Mouse (Mus musculus): Measurements from ENCODE around the gene Hsd17b12.

Gene Hsd17b12

DNA sequence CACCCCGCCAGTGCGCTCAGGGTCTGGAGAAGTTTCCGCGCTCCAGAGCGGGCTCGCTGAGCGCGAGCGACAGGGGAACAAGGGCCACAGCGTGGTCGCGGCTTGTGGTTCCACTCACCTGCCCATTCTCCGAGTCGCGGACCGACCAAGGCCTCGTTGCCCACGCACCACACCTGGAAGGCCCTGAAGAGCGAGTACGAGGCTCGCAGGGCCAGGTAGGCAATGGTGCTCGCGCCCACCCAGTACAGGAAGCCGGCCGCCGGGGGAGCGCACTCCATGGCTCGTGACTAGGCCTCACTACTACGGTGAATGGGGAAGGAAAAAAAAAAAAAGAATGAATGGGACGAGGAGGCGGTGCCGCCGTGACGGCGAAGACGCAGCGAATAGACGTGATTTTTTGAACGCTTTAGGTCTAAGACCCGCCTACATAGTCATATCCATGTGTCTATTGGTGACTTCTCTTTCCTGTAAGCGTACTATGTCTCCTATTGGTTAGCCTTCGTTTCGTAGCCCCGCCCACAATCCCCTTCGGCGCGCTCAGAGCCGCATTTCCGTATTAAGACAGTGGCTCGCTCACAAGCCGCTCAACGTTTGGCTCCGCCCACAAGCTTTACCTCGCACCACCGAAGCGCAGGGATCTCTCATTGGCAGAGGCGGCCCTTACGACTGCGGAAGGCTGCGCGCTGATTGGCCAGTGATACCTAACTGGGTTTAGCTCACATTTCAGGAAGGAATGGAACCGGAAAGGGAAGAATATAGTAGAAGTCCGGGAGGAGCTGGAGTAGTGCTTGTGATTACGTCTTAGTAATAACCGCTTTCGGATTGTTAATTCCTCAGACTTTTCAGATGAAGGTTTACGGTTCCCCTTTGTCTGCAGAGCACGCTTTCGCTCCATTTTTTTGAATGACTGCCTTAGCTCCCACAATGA lies at the start of gene Hsd17b12:
TSS of gene Hsd17b12 (minus strand) at position 373 of the 928 bp plus-strand sequence.
- peak; percentile 100 for DNase-seq (ENCODE audit: low spot score in 2 of 2)

DNA sequence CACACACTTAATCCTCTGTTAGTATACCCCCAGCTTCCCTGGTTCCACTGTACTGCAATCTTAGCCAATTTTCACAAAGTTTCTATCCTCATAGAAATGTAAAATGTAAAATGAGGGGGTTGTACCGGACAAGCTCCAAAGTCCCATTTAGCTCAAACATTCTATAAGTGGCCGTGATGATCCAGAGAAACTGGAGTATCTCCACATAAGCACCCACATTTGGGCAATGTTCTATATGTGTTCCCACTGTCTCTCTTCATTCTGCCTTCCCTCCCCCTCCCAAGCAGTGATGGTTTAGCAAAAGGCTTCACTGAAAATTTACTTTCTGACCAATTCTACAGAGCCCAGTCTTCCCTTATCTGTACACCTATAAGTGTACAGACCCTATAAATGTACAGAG lies 27.1 kb upstream of the Hsd17b12 start:
- no peak for DNase-seq (ENCODE audit: low spot score in 2 of 2)

DNA sequence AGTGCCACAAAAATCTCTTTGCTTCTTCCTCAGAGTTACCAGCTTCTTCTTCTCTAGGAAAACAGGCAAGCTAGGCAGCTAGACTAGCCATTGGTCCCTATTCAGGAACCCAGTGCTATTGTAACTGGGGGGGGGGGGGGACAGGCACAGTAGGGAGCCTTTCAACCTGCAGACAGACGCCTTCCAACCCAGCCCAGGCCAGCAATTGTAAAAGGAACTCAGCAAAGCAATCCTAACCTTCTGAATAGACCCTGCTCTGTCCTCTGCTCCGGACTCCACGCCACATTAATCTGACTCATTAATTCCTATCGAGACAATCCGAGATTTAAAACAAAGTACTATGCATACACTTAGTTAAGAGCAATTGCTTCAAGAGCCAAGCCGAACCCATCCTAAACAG lies 26.4 kb upstream of the Hsd17b12 start:
- no peak for DNase-seq (ENCODE audit: low spot score in 2 of 2)

DNA sequence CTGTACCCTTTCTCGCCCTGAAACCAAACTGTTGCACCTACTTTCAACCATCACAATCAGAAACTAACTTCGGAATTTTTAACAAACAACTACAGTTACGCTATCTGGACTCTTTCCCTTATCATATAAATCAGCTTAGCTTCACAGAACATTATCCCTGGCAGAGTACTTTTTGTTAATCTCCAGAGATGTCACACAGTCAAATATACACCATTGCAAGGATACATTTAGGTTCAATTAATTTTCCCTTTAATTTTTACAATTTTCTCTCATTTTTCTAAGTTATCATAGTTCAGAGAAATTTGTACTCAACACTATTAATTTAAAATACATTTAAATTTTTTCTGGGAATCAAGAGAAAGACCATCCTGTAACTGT lies 21.3 kb upstream of the Hsd17b12 start:
- no peak for DNase-seq (ENCODE audit: low spot score in 2 of 2)

DNA sequence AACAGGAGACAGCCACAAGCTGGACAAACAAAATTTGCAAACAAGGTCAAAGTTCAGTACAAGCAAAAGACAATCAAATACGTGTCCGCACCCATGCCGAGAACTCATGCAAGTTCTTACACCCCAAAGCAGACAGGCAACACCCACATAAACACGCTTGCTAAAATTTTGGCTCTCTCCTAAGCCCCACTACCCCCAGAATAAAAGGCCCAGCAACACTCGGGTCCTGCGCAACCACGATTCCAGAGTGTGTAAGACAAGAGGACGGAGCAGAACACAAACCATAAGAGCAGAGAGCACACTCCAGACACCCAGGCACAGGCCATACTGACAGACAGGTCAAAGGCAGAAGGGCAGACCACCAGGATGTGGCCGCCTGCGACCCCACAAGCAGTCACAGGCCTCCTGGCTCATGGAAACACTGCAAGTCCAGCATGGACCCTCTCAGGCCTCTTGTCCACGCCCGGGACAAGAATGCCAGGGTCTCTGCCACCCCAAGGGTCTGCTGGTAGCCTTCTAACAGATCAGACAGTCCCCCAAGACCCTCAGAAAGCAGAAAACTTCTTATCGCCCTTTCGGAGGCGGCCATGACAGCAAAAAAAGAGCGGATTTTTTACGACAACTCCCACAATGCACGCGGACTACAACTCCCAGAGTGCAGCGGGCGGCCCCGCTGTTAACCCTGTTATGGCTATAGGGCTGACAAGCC lies 20.7 kb upstream of the Hsd17b12 start:
- DNase-seq (ENCODE audit: low spot score in 2 of 2) = peak; percentile 76 to 86

DNA sequence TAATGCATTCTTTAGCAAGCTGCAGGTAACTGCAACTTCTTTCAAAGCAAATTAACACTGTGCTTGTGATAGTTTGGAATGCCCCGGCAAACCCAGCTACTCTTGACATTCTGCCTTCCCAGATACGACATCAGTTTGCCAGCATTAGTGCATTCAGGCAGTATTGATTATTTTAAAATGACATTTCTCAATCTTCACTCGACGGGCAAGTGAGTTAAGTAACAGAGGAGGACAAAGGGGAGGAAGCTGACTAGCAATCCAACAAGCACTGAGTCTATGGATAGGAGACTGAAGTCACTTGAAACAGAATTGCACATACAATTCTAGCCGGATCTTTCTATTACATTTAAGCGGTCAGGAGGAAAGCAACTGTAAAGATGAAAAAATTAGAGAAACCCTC lies 19.5 kb upstream of the Hsd17b12 start:
- DNase-seq (ENCODE audit: low spot score in 2 of 2) = no peak

DNA sequence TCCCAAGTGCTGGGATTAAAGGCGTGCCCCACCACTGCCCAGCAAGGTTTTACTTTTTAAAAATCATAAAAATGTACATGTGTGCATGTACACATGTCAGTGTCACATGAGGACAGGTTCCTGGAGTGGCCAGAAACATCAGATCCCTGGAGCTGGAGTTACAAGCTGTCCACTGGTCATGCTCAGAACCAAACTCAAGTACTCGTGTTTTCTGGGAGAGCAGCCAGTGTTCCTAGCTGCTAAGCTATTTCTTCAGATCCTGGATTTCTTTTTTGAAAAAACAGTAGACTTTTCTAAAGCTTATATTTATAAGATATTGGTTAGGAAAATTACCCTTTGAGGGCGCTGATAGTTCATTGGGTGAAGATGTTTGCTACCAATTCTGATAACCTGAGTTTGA lies 18.6 kb upstream of the Hsd17b12 start:
- DNase-seq (ENCODE audit: low spot score in 2 of 2) = no peak

DNA sequence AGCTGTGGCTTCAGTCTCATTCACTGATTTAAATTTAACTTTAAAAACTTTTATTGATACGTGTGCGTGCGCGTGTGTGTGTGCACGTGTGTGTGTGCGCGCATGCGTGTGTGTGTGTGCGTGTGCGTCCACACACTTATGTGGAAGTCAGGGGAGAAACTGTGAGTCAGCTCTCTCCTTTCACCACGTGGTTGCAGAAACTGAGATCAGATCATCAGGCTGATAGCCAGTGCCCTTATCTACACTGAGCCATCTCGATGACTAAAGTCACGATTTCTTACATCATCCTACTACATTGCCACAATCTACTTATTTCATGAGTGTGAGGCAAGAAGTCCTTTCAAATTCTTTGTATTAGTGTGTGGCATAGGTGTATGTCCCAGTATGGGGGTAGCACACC lies 15.8 kb upstream of the Hsd17b12 start:
- no peak for DNase-seq (ENCODE audit: low spot score in 2 of 2)

DNA sequence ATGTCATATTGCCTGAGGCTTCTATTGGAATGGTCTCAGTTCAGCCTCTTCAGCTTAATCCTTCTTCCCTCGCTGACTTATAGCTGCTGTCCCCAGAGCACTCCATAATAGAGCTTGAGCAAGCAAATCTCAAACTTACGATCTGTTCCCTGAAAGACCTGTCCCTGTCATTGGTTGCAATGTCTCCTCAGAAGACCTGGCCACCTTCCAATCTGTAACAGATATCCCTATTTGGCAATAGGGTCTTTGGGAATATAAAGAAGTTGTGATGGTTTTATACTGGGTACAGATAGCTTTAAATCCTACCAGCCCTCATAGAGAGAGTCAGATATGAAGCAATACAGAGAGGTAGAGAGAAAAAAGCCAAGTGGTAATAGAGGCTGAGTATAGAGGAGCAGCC lies 5.4 kb upstream of the Hsd17b12 start:
- DNase-seq (ENCODE audit: low spot score in 2 of 2) = no peak

DNA sequence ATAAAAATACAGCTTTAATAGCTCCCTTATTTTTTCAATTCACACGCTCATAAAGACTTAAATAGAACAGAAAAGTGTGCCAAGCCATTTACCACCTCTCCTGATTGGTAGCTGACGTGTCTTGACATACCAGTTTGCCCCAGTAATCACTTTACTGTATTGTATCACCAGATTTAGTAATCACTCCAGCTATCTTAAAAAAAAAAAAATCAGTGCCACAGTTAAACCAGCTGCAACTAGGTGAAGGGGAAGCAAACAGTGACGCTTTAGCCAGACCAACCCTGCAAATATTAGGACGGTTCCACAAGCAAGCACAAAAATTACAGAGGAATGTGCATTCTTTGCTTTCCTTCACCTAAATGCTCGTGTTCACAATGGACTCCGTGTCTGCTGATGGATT lies 4.4 kb upstream of the Hsd17b12 start:
- DNase-seq (ENCODE audit: low spot score in 2 of 2) = no peak

DNA sequence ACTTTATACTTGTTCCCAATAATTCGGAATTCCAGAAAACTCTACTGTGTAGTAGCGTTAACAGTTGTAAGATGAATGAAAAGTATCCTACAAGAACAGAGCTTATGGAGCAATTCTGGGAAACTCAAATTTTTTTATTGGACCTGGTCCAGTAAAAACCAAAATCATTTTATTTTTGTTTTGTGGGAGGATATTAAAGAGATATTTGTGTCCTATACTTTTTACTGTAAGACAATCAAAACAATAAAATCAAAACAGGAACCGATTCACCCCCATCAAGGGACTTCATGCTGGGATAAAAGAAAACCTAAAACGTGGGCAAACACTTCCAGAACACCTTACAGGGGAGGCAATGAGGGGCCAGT lies 738 bp upstream of the Hsd17b12 start:
- no peak for DNase-seq (ENCODE audit: low spot score in 2 of 2)

DNA sequence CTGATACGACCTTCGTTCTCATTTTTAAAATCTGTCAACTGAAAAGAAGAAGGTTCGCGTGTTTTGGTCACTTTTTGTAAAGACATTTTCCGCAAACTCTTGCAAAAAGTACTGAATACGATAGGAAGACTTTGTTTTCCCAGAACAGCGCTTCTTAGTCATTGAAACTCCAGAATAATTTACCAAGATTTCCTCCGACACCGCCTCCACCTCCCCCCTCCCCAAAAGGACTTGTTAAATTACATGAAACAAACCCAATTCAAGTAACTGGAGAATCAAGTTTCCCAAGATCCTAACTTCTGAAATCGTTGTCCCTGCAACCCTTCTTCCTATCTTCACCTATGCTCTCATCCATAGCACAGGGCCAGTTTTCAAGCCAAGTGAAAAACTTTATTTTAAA lies 713 bp downstream of the Hsd17b12 start:
- DNase-seq (ENCODE audit: low spot score in 2 of 2) = no peak

DNA sequence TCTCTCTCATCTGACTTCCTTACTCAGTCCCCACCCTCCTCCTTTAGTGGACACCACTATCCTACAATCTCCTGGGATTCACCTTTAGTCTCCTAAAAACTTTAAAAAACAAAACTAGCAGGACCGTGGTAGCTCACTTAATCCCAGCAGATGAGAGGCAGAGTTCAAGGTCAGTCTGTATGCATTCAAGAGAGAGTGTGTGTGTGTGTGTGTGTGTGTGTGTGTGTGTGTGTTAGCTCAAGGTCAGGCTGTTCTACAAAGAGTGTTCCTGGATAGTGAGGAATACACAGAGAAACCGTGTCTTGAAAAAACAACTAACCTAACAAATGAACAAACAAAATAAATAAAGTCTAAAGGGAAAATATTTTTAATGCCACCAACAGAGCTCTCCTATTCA lies 12.6 kb downstream of the Hsd17b12 start:
- no peak for DNase-seq (ENCODE audit: low spot score in 2 of 2)

DNA sequence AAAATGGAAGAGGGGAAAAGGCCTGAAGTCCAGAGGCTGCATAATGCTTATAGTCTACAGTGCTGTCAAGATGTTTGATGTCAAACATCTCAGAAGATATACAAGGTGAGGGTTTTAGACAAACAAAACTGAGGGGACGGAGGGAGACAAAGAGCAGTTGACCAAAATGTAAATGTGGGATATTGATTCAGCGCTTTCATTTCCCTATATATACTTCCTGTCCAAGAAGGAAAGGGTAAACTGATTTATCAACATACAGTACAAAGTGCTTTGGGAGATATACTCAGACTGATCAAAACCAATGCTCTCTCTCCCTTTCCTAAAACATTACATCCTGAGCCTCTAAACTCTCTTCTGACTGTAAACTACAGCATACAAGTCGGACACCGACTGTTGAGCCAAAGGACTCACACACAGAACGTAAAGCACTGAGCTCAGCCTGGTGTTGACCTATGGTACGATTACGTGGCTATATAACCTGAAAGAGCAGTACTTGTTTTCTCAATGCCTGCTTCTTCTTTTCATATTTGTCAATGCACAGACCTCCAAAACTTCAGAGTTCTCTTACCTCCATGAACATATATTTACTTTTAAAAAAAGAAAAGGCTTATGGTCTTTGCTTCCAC lies 13.1 kb downstream of the Hsd17b12 start:
- DNase-seq (ENCODE audit: low spot score in 2 of 2) = no peak

DNA sequence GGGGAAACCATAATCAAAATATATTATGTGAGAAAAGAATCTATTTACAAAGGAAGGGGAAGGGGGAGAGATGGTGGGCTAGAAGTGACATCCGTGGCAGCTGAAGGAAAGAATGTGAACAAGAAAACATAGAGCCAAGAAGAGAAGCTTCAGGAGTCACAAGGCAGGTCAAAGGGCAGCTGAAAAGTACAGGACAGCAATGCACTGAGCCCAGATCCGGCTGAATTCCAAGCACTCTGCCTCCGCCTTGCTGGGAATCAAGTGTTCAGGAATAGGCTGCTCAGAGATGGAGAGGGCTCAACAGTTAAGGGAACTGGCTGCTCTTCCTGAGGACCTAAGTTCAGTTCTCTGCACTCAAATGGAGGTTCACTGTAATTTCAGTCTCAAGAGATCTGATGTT lies 16.5 kb downstream of the Hsd17b12 start:
- no peak for DNase-seq (ENCODE audit: low spot score in 2 of 2)

DNA sequence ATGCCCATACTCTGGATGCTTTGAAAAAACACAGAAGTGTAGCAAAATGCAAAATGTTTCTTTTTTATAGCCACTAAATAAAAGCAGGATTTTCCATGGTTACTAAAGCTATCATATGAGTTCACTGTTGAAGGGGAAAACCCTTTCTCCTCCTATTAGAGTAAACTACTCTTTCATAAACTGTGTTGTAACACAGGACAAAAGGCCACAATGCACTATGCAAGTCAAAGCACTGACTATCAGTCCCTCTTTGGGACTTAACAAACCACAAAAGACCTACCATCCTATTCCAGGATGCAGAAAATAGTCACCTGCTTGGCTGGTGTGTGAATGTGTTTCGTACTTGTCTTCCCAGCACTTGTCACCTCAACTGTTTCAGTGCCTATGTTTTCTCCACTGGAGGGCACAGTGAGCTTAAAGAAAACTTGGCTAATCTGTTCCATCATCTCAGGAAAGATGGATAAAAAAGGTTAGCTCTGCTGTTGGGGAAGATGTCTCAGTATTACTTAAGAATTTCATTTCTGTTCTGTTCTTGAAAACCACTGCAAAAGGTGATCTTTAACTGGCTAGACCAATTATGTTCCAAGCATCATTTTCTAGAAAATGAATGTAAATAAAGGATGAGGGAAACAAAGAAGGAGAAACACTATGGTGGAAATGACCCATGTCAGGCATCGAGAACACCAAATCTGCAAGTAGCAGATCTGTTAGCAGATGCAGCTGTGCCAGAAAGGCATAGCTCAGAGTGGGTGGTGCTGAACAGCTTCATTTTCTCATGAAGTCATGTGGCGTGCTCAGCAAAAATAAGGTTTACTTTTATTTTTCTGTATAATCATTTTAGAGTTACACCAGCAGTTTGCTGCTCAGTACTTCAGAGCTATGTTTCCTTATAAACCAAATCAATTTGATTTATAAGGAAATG lies 19.0 kb downstream of the Hsd17b12 start:
- DNase-seq (ENCODE audit: low spot score in 2 of 2) = no peak

DNA sequence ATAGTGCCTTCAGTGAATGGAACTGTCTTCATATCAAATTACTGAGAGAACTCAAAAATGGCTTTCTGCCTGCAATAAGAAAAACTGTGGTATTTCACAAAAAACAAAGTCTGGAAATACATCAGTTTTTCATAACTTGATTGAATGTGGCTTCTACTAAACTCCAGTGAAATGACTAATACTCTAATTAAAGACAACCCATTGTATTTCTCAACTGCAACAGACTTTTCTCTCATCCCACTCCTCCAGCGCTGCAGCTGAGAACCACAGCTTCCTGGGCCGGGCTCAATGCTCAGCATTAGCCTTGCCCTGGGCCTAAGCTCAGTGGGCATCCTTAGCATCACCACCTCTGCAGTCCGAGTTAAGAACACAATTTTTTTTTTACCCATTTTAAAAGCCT lies 20.9 kb downstream of the Hsd17b12 start:
- no peak for DNase-seq (ENCODE audit: low spot score in 2 of 2)

DNA sequence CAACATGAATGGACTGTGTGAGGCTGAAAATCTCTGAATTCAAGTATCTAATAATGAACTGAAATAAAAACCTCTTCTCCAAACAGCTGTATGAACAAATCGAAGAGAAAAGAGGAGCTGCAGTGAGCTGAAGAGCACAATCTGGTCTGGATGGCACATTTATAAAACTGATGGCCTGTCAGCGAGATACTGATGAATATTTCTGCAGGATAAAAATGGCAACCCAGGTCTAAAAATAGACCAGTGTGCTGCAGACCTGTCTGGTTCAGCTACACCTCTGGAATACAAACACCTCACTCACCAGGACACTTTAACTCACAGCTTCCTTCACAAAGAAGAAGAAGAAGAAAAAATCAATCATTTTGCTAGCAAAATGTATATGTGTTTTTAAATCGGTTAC lies 29.3 kb downstream of the Hsd17b12 start:
- DNase-seq (ENCODE audit: low spot score in 2 of 2) = no peak

DNA sequence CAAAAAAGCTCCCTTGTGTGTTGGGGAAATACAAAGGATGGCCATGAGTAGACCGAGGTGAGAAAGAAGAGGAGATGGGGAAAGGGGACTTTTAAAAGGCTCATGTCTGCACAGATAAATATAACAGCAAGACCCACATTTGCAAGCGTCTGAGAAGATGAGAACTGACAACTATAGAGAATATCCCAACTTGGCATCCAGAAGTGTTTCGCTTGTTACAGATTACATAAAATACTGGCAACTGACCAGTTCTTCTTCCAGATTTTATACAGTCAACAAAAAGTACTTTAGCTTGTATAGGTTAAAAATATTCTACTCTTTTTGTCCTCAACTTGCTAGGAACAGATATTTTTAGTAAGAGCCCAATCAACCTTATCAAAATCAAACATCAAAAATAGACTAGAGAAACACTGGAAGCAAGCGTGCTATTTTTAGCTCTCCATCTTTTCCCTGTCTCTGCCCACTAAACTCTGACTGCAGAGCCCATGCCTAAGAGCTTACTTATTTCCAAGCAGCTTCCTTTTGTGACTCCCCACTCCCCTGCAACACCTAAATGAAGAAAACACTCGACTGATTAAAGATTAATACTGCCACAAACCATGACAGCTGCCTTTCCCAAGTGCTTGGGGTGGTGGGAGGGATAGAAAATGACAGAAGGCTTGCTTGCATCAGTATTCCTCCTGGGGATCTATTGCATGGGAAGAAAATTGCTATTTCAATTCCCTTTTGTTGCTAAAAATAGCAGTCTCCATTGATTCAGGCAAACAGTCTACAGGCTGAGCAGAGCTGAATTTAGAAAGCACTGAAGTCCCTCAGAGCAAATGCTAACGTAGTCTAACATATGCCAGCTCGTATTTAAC lies 35.4 kb downstream of the Hsd17b12 start:
- peak; percentile 14 to 18 for DNase-seq (ENCODE audit: low spot score in 2 of 2)

DNA sequence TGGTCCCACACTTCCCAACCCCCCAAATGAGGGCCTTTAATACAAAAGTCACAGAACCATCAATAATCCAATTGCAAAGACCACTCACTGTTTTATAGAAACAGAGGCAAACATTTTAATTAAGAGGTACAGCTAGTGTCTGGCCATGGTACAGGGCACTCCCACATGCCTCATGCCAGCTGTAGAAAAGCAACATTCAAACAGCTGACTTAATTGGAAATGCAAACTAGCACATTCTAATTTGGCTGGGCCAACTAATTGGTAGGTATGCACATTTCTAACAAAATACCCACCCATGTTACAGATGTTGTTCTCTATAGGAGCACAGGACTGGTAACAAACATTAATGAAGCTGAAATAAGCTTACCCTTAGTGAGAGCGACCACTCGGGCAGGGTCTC lies 54.0 kb downstream of the Hsd17b12 start:
- DNase-seq (ENCODE audit: low spot score in 2 of 2) = no peak

DNA sequence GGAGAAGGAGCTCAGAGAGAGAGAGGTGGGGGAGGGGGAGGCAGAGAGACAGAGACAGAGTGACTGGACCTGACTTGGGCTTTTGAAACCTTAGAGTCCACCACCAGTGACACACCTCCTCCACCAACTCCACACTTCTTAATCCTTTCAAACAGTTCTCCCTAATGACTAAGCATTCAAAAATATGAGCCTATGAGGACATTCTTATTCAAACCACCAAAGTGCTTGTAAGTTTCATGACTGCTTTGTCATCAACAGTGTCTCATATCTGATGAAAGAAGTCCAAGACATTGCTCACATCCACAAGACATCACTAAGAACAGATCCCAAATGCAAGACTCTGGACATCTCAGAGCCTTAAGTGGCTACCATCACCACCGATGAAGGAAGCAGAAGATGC lies 67.9 kb downstream of the Hsd17b12 start:
- DNase-seq (ENCODE audit: low spot score in 2 of 2) = no peak

All from frontal cortex, postnatal 10 days (tissue).